Mouse (Mus musculus) gastrocnemius, adult 2 months (tissue): ENCODE measurements around the gene Sertad1. TPM values are rescaled to one million over a fixed set of nuclear protein-coding genes. Genes with fewer than 3 reads are reported as not detected.

ENCODE experiments used
- DNase-seq: peaks from one replicate; pipeline ENCODE4 v3.0.0; 2022
- H3K27ac ChIP-seq: fragments of 200-600 bp; 2 replicates; pipeline ENCODE4 v1.8.1; 2022; ENCODE audit warnings: mild to moderate bottlenecking
- H3K4me3 ChIP-seq: fragments of 200-600 bp; 2 replicates; pipeline ENCODE4 v1.8.1; 2022; ENCODE audit warnings: mild to moderate bottlenecking, moderate library complexity
- CTCF ChIP-seq: fragments of 200-600 bp; IDR thresholded peaks from 2 replicates; pipeline ENCODE4 v1.8.1; 2022; ENCODE audit warnings: antibody characterized with exemption, mild to moderate bottlenecking, moderate library complexity
- intact Hi-C: fragments of 180-260 bp; cut with DNase I; formaldehyde crosslinking; loops from one replicate; pipeline ENCODE4 v1.15.1; 2025
- long read RNA-seq, 2 experiments: library from polyadenylated mRNA; stranded (forward); transcript quantifications; one replicate each; pipeline ENCODE4 v2.0.0; 2021
- total RNA-seq, 2 experiments: library from RNA; stranded (reverse); gene quantifications; 2 replicates each; pipeline ENCODE4 v1.2.3; 2021

Gene Sertad1
- 1 to 10 TPM; 5.5 to 9.1 TPM for total RNA-seq
- long read RNA-seq, experiment 1, transcript Sertad1-201 (2 exons, 1,233 nt) = major isoform, 5 of 6 reads
- long read RNA-seq, experiment 1, partial matches to known transcripts = 0 of 6 reads
- long read RNA-seq, experiment 1, other reads (novel, unspliced or antisense) = 1 of 6 reads
- long read RNA-seq, experiment 2, partial matches to known transcripts = 0 of 2 reads
- long read RNA-seq, experiment 2, other reads (novel, unspliced or antisense) = 1 of 2 reads

- Histone ChIP-seq H3K27ac (peak within 1 kb of the TSS; percentile 98), H3K4me3 (peak within 1 kb of the TSS; percentile 91)
- peak; percentile 84 for TF ChIP-seq CTCF
- intact Hi-C loops = no loop called here
- DNase-seq = peak; percentile 100
Observed at GRCm38 (mm10) chr7:27486770-27487697, at the start of gene Sertad1. TSS of gene Sertad1 (plus strand) at chr7:27486910.

DNA sequence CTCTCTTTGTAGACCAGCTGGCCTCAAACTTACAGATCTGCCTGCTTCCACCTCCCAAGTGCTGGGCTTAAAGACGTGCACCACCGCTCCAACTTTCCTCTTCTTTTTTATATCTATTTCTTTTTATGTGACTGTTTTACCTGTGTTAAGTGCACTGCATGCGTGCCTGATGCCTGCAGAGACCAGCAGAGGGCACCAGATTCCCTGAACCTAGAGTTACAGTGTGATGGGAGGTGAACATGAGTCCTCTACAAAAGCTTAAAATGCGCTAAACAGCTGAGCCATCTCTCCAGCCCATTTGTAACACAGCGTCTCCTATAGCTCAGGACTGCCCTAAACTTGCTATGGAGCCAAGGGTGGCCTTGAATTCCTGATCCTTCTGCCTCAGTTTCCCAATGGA, 49.2 kb upstream of the Sertad1 start:
- DNase-seq = no peak
- Histone ChIP-seq H3K4me3 (no peak overlapping the region), H3K27ac (no peak overlapping the region)
- intact Hi-C loops = no loop called here
- peak; percentile 54 for TF ChIP-seq CTCF

GRCm38 (mm10) chr7:27440014-27440413, 46.7 kb upstream of the Sertad1 start:
- intact Hi-C loops = no loop called here
- DNase-seq = no peak

GRCm38 (mm10) chr7:27446051-27446450, 40.7 kb upstream of the Sertad1 start:
- H3K4me3 ChIP-seq = peak overlapping the region; percentile 59
- DNase-seq = peak; percentile 27
- intact Hi-C loops = loop anchor here (5.0 kb wide), 2 partner anchors 39 to 109 kb away; partner anchors contain the start of gene Ltbp4
- no peak for TF ChIP-seq CTCF
- H3K27ac ChIP-seq = no peak overlapping the region

More at GRCm38 (mm10) chr7:27440014-27440413, 46.7 kb upstream of the Sertad1 start:
- H3K4me3 ChIP-seq = no peak overlapping the region
- TF ChIP-seq CTCF = peak; percentile 39
- H3K27ac ChIP-seq = no peak overlapping the region

GRCm38 (mm10) chr7:27446521-27447418, 39.9 kb upstream of the Sertad1 start:
- DNase-seq = peak; percentile 45
- no peak for TF ChIP-seq CTCF
- intact Hi-C loops = loop anchor here (5.0 kb wide), 2 partner anchors 39 to 109 kb away; partner anchors contain the start of gene Ltbp4
- H3K27ac ChIP-seq = no peak overlapping the region
- H3K4me3 ChIP-seq = peak overlapping the region; percentile 81

DNA sequence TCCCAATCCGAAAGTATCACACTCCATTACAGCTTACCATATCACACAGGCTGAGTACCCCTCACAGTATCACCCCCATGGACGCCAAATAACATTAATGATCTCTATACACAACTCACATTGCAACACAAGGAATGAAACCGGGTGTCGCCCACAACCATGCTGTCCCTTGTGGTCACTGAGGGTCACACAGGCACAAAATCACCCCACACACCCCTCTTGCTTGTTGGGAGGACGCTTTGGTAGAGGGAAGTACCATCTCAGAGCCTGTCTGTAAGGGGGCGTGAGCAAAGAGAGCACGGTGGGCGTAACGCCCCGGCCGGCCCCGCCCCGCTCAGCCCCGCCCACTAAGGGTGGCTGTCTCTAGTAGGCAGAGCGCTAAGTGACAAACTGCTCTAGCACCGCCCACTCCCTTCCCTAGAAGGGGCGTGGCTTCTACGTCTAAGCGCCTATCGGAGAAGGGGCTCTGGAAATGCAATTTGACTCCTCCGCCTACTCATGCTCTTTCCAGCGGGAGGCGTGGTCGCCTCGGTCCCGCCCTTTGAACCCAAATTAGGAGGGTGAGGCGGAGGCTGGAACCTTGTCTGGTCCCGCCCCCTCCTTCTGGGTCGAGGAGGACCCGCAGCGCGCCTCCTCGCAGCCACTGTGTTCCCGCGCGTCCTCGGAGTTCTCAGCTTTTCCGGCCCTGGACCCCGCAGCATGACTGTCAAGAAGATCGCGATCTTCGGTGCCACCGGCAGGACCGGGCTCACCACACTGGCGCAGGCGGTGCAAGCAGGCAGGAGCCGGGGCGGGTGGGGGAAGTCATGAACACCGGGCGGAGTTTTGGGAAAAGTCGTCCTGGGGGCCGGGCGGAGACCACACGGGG, 39.1 kb upstream of the Sertad1 start, which contains the start of the genes Sptbn4 and Blvrb:
TSS of gene Sptbn4 (minus strand) at position 268 of the 868 bp plus-strand sequence.
TSS of gene Blvrb (plus strand) at position 560 of the 868 bp plus-strand sequence.
- Histone ChIP-seq H3K27ac (peak within 1 kb of the TSS; percentile 87), H3K4me3 (peak within 1 kb of the TSS; percentile 81)
- DNase-seq = peak; percentile 99
- peak; percentile 35 for TF ChIP-seq CTCF
- intact Hi-C loops = loop anchor here (5.0 kb wide), 2 partner anchors 40 to 110 kb away; partner anchors contain the start of gene Ltbp4

DNA sequence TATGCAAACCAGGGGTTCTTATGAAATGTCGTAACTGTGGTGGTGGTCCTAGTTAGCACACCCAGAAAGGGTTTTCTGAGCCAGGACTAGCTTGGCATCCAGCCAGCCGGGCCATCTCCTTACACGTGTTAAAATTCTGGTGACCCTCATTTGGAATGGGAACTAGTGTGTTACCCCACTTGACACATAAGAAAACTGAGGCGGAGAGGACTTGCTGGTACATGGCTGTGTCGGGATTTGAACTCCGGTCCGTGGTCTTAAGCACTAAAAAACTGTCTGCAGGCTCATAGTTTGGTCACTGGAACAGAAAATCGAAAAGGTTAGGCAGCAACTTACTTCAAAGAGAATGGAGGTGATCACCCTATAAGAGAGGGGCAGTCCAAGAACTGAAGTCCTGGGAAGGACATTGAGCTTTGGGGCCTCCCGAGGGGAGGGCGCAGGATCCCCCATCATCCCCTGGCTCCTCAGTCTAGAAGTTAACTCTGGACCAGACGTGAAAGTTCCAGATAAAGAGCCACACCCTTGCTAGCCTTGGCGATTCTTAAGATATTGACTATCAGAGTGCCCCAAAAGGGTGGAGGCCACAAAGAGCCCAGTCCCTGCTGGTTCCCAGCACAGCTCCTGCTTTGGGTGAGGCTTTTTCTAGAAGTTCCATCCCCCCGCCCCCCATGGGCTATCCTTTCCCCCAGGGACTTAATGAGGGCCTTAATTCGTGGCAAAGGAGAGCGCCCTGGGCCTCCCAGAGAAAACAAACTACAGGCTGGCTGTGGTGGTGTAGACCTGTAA, 38.1 kb upstream of the Sertad1 start:
- intact Hi-C loops = loop anchor here (1.0 to 5.0 kb wide), 3 partner anchors 24 to 111 kb away; partner anchors contain the start of gene Ltbp4
- TF ChIP-seq CTCF = no peak
- Histone ChIP-seq H3K4me3 (peak overlapping the region; percentile 81), H3K27ac (peak overlapping the region; percentile 87)
- peak; percentile 60 for DNase-seq

DNA sequence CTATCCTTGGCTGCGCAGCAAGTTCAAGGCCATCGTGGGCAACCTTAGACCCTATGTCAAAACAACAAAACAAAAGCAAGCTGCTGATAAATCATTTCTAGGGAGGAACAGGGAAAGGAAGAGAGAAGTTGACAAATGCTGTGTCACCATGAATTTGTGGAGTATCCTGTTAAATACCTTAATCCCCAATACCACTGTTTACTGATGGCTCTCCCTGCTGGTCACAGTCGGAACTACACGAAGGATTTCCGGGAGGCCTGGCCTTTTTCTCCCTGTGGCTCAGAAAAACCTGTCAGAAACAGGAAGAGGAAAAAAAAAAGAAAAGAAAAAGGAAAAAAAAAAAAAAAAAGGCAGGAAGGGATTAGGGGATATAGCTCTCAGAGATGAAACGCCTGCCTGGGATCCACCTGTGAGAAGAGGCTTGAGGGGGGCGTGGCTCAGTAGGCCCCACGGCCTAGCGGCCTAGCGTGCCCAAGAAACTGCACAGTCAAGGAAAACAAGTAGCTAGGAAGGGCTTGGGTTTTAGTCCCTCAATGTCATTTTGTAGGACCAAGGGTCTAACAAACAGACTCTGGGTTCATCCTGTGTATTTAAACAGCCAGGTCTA, 37.4 kb upstream of the Sertad1 start:
- intact Hi-C loops = loop anchor here (1.0 to 5.0 kb wide), 3 partner anchors 23 to 112 kb away; partner anchors contain the start of gene Ltbp4

DNA sequence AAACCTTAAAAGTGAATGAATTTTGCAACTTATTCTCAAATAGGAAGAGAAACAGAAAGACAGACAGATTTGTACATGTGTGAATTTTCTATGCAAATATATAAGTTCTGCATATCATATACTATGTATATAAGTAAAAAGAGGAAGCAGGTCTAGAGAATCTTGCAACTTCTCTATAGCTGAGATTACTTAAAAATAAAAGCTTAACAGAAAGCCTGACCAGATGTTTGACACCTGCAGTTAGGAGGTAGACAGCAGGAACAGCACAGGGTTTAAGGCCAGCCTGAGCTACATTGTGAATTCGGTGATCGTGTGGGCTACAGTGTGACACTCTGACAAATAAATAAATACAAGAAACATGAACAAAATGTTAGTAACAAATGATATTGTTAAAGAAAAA, 35.4 kb upstream of the Sertad1 start:
- intact Hi-C loops = no loop called here
- TF ChIP-seq CTCF = no peak
- Histone ChIP-seq H3K4me3 (no peak overlapping the region), H3K27ac (no peak overlapping the region)
- DNase-seq = no peak

More for the DNA sequence above, 37.4 kb upstream of the Sertad1 start:
- TF ChIP-seq CTCF = peak; percentile 70
- peak; percentile 66 for DNase-seq
- Histone ChIP-seq H3K4me3 (peak overlapping the region; percentile 81), H3K27ac (peak overlapping the region; percentile 87)
